Mouse (Mus musculus): ENCODE results near the gene Nup85. TPM values are rescaled to one million over a fixed set of nuclear protein-coding genes. Genes with fewer than 3 reads are reported as not detected.

Gene Nup85
- polyA plus RNA-seq, 1 experiment = 16.8 TPM

DNA sequence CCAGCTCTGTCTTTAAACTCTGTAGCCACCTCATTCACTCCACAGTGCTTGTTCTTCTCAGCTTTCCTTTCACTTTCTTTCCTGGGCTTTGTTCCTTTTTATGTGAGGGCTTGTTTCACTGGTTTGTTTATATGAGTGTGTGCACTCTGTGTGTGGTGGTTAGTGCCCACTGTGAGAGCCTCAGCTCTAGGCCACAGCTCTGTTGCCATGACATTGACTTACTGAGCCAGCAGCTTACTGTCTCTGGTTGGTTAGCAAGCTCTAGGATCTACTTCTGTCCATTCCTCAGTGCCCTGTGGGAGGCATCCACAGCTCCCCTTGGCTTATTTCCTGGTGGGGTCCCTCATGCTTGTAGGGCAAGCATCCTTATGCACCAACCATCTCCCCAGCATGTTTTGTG, 14.8 kb downstream of the Nup85 start:
- Histone ChIP-seq H3K27ac (ENCODE audit: insufficient read depth, low read depth, low read length) (no peak overlapping the region), H3K4me1 (ENCODE audit: control insufficient read depth, insufficient read depth, insufficient read length, low read length) (no peaks in the 10 kb centered on the region), H3K27me3 (ENCODE audit: control insufficient read depth, insufficient read depth, low read length) (no peaks in the 10 kb centered on the region), H3K36me3 (ENCODE audit: control insufficient read depth, insufficient read depth, low read length) (peaks cover 36% of the 10 kb centered on the region), H3K4me3 (ENCODE audit: low read depth, low read length) (no peak overlapping the region)
- TF ChIP-seq CTCF (IDR thresholded peaks at IDR 0.05; ENCODE audit: extremely low read depth, insufficient read length, insufficient replicate concordance, low read depth, low read length) = no peak
- TF ChIP-seq POLR2A (IDR thresholded peaks at IDR 0.05; ENCODE audit: low read depth, low read length) = no peak

DNA sequence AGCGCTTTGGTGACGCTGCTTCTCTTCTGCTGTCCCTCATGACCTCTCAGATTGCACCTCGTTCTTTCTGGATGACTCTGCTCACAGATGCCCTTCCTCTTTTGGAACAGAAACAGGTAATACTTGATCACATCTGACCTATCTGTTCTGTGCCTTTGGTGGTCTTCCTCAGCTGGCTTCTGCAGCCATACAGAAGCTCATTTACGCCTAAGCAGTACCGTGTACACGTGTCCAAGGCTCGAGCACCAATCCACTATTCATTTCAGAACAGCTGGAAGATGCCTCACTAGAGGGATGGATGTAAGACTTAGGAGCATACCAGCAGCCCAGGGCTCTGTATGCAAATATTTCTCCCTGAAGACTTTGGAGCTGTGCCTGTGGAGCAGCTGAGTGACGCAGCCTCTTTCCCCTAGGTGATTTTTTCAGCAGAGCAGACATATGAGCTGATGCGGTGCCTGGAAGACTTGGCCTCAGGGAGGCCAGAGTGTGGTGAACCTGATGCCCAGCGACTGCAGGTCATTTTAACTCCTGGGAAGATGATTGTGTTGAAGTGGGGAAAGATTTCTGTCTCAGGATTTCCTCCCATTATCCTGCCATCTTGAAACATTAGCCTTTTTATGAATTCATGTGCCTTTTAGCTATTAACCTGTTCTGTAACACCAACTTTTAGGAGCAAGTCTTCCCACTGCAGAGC, 18.8 kb downstream of the Nup85 start:
- Histone ChIP-seq H3K4me1 (ENCODE audit: control insufficient read depth, insufficient read depth, insufficient read length, low read length) (peaks cover 10% of the 10 kb centered on the region; the same call in 1 of the 2 replicates), H3K27me3 (ENCODE audit: control insufficient read depth, insufficient read depth, low read length) (no peaks in the 10 kb centered on the region), H3K36me3 (ENCODE audit: control insufficient read depth, insufficient read depth, low read length) (peaks cover 65% of the 10 kb centered on the region), H3K4me3 (ENCODE audit: low read depth, low read length) (no peak overlapping the region), H3K27ac (ENCODE audit: insufficient read depth, low read depth, low read length) (no peak overlapping the region)
- 73% methylated on average over 10 of the region's 10 CpGs for WGBS
- TF ChIP-seq CTCF (IDR thresholded peaks at IDR 0.05; ENCODE audit: extremely low read depth, insufficient read length, insufficient replicate concordance, low read depth, low read length) = no peak
- TF ChIP-seq POLR2A (IDR thresholded peaks at IDR 0.05; ENCODE audit: low read depth, low read length) = no peak

DNA sequence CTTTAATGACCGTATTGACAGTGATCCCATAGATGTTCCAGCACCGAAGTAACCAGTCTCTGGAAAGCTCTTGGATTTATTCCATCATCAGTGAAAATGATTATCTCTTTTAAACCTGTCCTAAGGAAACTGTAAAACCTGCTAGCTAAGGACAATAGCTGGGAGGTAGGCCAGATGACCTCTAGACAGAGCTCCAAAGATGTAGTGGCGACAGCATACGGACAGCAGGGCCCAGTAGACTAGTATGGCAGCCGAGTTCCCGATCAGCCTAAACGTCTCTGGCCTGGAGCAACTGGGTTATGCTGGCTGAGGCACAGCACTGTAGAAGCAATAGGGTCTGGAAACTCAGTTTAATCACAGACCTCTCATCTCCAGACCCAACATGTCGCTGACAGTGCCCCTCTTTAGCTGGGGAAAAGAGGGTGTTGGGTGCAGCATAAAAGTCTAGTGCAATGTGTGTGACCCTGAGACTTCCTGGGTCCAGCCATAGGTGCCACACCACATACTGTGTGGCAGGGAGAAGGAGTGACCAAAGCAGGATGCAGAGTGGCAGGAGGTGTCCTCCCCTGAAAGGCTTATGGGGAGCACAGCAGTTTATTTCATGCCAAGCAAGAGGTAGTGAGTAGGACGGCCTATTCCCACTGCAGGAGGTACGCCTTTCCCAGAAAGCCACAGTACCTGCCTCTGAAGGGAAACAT, 20.3 kb downstream of the Nup85 start:
- H3K27ac ChIP-seq (ENCODE audit: insufficient read depth, low read depth, low read length) = no peak overlapping the region
- no peak for TF ChIP-seq POLR2A (IDR thresholded peaks at IDR 0.05; ENCODE audit: low read depth, low read length)
- no peak for TF ChIP-seq CTCF (IDR thresholded peaks at IDR 0.05; ENCODE audit: extremely low read depth, insufficient read length, insufficient replicate concordance, low read depth, low read length)
- no peaks in the 10 kb centered on the region for H3K27me3 ChIP-seq (ENCODE audit: control insufficient read depth, insufficient read depth, low read length)
- H3K4me1 ChIP-seq (ENCODE audit: control insufficient read depth, insufficient read depth, insufficient read length, low read length) = peaks cover 10% of the 10 kb centered on the region; the same call in 1 of the 2 replicates
- WGBS = 84% methylated on average over 10 of the region's 10 CpGs
- no peak overlapping the region for H3K4me3 ChIP-seq (ENCODE audit: low read depth, low read length)
- peaks cover 70% of the 10 kb centered on the region for H3K36me3 ChIP-seq (ENCODE audit: control insufficient read depth, insufficient read depth, low read length)

DNA sequence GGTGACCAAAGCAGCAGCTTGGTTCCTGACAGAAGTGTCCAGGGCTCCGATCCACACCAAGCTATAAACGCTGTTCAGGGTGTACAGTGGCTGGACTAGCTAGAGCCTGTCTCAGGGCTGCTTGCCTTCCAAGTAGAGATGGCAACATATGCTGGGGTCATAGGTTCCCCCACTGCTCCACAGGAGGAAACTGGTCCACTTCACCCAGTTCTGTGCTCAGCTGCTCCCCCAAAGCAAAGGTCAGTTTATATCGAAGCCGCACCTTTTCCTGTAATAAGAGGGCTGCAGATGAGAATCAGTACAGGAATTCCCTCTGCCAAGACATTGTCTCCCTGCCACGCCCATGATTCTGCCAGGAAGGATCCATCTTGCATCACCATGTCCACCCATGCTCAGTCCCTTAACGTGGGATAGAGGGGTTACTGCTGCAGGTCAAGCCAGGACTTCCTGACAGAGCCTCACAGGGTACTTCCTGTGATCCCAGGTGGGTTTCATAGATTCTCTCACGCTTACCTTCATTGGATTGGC, 21.4 kb downstream of the Nup85 start:
- WGBS = 30% methylated on average over 7 of the region's 7 CpGs
- H3K4me3 ChIP-seq (ENCODE audit: low read depth, low read length) = no peak overlapping the region
- H3K4me1 ChIP-seq (ENCODE audit: control insufficient read depth, insufficient read depth, insufficient read length, low read length) = peaks cover 10% of the 10 kb centered on the region; the same call in 1 of the 2 replicates
- no peaks in the 10 kb centered on the region for H3K27me3 ChIP-seq (ENCODE audit: control insufficient read depth, insufficient read depth, low read length)
- peaks cover 81% of the 10 kb centered on the region for H3K36me3 ChIP-seq (ENCODE audit: control insufficient read depth, insufficient read depth, low read length)
- peak overlapping the region; percentile 38 for H3K27ac ChIP-seq (ENCODE audit: insufficient read depth, low read depth, low read length)
- no peak for TF ChIP-seq CTCF (IDR thresholded peaks at IDR 0.05; ENCODE audit: extremely low read depth, insufficient read length, insufficient replicate concordance, low read depth, low read length)
- no peak for TF ChIP-seq POLR2A (IDR thresholded peaks at IDR 0.05; ENCODE audit: low read depth, low read length)

DNA sequence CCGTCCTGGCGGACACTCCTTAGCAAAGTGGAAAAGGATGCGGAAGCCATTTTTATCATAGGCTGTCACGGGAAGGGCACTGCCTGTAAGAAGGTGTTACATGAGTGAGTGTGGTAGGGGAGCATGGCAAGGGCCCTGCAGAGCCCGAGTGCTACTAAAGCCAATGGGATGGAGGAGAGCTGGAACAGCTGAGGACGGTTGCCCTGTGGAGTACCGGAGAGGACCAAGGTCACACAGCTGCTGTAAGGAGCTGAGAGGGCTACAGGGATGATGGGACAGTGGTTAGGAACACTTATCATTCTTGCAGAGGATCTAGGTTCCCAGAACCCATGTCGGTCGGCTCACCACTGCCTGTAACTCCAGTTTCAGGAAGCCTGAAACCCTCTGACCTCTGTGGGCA, 22.2 kb downstream of the Nup85 start:
- Histone ChIP-seq H3K36me3 (ENCODE audit: control insufficient read depth, insufficient read depth, low read length) (peaks cover 84% of the 10 kb centered on the region), H3K27ac (ENCODE audit: insufficient read depth, low read depth, low read length) (peak overlapping the region; percentile 22; the same call in 1 of the 2 replicates), H3K27me3 (ENCODE audit: control insufficient read depth, insufficient read depth, low read length) (no peaks in the 10 kb centered on the region), H3K4me1 (ENCODE audit: control insufficient read depth, insufficient read depth, insufficient read length, low read length) (peaks cover 10% of the 10 kb centered on the region; the same call in 1 of the 2 replicates), H3K4me3 (ENCODE audit: low read depth, low read length) (no peak overlapping the region)
- TF ChIP-seq CTCF (IDR thresholded peaks at IDR 0.05; ENCODE audit: extremely low read depth, insufficient read length, insufficient replicate concordance, low read depth, low read length) (no peak), POLR2A (IDR thresholded peaks at IDR 0.05; ENCODE audit: low read depth, low read length) (no peak)
- 91% methylated on average over 9 of the region's 9 CpGs for WGBS

DNA sequence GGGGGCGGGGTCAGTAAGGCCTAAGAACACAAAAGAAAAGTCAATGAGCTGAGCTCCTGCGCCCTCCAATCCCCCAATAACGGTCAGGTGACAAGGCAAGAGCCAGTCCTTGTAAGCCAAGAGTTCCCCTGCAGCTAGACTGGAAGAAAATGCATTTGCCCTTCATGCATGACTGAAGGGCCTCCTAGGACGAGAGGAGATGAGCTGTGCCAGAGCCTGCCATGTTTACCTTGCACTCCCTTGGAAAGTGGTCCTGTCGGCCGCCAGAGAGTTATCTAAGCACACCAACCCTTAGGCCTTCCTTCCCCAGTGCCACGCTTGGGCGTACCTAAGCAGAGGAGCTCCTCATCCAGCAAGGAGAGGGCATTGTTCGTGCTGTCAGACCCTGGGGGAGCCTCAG, 23.8 kb downstream of the Nup85 start:
- no peak for TF ChIP-seq POLR2A (IDR thresholded peaks at IDR 0.05; ENCODE audit: low read depth, low read length)
- TF ChIP-seq CTCF (IDR thresholded peaks at IDR 0.05; ENCODE audit: extremely low read depth, insufficient read length, insufficient replicate concordance, low read depth, low read length) = no peak

DNA sequence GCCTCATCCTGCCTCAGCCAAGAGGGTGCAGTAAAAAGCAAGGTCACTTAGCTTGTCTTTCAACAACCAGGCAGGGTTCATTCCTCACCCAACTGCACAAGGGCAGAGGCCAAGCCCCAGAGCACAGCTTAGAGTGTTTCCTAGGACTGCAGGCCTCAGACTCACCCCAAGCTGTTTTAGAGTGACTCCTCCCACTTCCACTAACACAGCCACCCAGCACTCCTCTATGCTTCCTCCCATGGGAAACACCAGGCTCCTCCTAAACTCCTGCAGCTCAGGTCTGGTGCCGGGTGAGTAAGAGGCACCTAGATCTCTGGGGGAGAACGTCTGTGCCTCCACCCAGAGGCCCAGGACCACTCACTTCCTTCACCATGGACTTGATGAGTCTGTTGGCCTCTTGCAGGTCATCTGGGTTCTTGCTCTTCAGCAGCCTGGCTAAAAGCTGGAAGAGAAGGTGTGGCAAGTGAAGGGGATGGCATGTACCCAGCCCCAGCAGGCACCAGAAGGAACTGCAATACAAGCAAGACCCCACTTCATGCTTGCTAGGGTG, 26.4 kb downstream of the Nup85 start:
- peaks cover 82% of the 10 kb centered on the region for H3K36me3 ChIP-seq (ENCODE audit: control insufficient read depth, insufficient read depth, low read length)
- TF ChIP-seq CTCF (IDR thresholded peaks at IDR 0.05; ENCODE audit: extremely low read depth, insufficient read length, insufficient replicate concordance, low read depth, low read length) = no peak
- no peak for TF ChIP-seq POLR2A (IDR thresholded peaks at IDR 0.05; ENCODE audit: low read depth, low read length)

More for the DNA sequence above, 23.8 kb downstream of the Nup85 start:
- Histone ChIP-seq H3K36me3 (ENCODE audit: control insufficient read depth, insufficient read depth, low read length) (peaks cover 86% of the 10 kb centered on the region), H3K4me1 (ENCODE audit: control insufficient read depth, insufficient read depth, insufficient read length, low read length) (peaks cover 10% of the 10 kb centered on the region; the same call in 1 of the 2 replicates), H3K27ac (ENCODE audit: insufficient read depth, low read depth, low read length) (no peak overlapping the region), H3K27me3 (ENCODE audit: control insufficient read depth, insufficient read depth, low read length) (no peaks in the 10 kb centered on the region), H3K4me3 (ENCODE audit: low read depth, low read length) (no peak overlapping the region)
- 93% methylated on average over 9 of the region's 9 CpGs for WGBS

More for the DNA sequence above, 26.4 kb downstream of the Nup85 start:
- H3K27me3 ChIP-seq (ENCODE audit: control insufficient read depth, insufficient read depth, low read length) = no peaks in the 10 kb centered on the region
- peaks cover 5% of the 10 kb centered on the region; the same call in 1 of the 2 replicates for H3K4me1 ChIP-seq (ENCODE audit: control insufficient read depth, insufficient read depth, insufficient read length, low read length)
- no peak overlapping the region for H3K27ac ChIP-seq (ENCODE audit: insufficient read depth, low read depth, low read length)
- H3K4me3 ChIP-seq (ENCODE audit: low read depth, low read length) = no peak overlapping the region
- 83% methylated on average over 2 of the region's 2 CpGs for WGBS

Measured in small intestine, adult 2 months (tissue).